Mouse (Mus musculus) v-Abl transformed pro-B cells (cell line): ENCODE measurements around the gene Apoc4.

ENCODE experiments used
- in situ Hi-C, 2 experiments: fragments of 400-800 bp; cut with MboI; formaldehyde crosslinking; loops; one replicate each; pipeline ENCODE4 v1.15.1; 2025; ENCODE audit not compliant: unreplicated experiment in 2 of 2

Gene Apoc4

GRCm38 (mm10) chr7:19682979-19683378 is 1.7 kb upstream of the Apoc4 start:
- in situ Hi-C loops = no loop called here

DNA sequence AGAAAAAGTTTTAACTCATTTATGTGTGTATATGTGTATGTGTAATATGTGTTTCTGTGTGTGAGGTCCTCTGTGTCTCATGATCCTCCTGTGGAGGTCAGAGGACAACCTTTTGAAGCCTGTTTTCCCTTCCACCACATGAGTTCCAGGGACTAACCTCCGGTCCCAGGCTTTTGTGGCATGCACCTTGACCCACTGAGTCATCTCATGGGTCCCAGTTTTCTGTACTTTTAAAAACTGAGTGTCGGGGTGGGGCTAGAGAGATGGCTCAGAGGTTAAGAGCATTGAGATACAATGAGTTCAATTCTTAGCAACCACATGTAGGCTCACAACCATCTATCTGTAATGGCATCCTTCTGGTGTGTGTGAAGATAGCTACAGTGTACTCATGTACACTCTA is 577 bp downstream of the Apoc4 start:
- in situ Hi-C loops = no loop called here

DNA sequence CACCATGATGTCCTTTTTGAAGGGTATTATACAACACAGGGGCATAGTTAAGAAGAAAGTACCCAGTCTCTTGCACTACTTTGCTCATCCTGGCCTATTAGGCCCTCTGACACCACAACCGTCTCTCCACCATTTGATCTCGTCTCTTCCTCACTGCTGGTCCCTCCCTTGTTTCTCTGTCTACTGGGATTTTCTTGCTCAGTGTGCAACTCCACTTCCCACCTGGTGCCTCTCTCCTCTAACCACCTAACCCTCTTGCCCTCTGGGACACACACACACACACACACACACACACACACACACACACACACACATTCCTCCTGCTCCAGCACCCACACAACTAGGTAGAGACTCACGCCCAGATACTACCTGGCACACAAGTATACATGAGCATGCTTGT is 2.4 kb downstream of the Apoc4 start:
- in situ Hi-C loops = no loop called here

DNA sequence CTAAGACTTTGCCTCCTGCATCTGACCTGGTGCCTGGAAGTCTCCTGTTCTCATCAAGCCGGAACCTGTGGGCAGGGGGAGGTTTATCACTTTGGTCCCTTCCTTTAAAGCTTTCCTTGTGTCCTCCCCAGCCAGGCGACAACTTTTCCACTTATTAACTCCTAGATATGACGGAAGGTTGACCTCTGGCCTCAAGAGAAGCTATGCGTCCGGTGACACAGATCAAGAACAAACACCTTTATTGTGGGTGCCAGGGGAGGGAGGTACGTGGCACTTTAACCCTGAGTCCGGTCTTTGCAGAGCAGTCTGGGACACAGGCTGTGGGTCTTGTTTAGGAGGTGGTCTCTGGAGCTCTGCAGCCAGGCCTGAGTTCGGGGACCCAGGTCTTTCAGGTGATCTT is 3.4 kb downstream of the Apoc4 start, which contains the start of gene Apoc2:
TSS of gene Apoc2 (minus strand) at position 70 of the 400 bp plus-strand sequence.
- in situ Hi-C loops = no loop called here

DNA sequence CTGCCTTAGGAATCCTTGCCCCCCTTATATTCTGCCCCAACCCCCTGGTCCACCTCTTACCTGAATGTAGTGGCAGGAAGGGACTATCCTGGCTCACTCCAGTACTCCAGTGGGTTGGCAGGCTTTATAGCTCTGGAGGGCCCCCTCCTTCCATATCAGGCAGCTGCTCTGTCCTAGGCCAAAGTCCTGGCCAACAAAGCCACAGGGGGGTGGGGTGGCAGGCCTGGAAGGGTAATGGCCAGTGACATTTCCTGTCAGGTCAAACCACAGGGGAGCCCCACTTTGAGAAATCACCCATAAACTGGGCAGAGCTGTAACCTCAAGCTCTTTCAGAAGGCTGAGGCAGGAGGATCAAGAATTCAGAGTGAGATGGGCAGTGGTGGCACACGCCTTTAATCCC is 4.6 kb downstream of the Apoc4 start:
- in situ Hi-C loops = no loop called here

DNA sequence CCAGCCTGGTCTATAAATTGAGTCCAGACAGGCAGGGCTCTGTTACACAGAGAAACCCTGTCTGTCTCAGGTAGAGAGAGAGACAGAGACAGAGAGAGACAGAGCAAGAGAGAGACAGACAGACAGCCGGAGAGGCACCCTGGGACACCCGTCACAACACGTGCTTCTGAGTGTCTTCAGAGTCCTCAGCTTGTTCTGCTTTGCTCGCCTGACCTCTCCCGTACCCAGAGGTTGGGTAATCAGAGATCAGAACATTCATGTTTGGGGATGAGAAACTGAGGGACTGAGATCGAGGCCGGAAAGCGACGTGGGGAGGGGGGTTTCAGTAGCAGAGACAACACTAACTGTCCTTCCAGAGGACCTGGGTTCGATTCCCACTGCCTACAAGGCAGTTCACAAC is 5.5 kb downstream of the Apoc4 start:
- in situ Hi-C loops = no loop called here

DNA sequence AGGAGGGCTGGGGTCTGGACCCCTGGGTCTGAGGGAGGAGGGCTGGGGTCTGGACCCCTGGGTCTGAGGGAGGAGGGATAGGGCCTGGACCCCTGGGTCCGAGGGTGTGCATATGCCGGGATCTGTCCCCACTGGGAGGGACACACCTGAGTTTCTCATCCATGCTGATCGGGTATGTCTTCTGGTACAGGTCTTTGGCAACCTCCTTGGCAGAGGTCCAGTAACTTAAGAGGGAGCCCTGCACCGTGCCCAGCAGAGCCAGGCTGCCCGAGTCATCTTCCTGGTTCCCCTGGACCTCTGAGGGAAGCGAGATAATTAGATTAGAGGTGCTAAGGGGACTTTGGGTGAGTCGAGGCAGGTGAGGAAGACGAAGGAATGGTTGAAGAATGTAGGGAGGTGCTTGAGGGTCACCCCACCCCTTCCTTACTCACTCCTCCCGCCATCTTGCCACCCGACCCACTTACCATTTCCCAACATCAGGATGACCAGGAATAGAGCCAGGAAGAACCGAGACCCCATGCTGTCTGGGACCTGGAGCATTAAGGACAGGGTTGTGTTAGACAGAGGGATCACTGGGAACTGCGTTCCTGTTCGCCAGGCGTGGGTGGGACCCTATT is 8.1 kb downstream of the Apoc4 start:
- in situ Hi-C loops = no loop called here

- in situ Hi-C loops = no loop called here
These were observed 9.8 kb downstream of the Apoc4 start for GRCm38 (mm10) chr7:19671511-19671910.

- in situ Hi-C loops = loop anchor here (5.0 to 10.0 kb wide), 6 partner anchors 33 to 203 kb away; partner anchors contain the start of gene Cblc (in 1 of the 2)
These were observed 12.1 kb downstream of the Apoc4 start for GRCm38 (mm10) chr7:19668947-19669721.

DNA sequence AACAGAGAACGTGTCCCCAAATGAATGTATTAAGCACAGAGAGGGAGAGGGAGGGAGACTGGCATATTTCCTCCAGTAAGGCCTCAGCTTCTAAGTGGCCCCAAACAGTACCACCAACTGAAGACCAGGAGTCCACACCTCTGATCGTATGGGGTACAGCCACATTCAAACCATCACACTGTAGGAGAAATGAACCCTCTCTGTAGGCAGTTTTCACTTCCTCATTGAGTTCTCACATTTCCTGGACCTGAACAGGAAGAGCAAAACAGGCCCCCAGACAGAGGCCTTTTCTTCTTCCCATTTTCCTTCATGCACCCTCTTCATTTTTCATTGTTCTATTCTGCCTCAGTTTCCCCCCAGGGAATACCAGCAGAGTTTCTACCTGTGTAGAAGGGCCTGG is 13.8 kb downstream of the Apoc4 start:
- in situ Hi-C loops = loop anchor here (5.0 to 10.0 kb wide), 6 partner anchors 35 to 205 kb away; partner anchors contain the start of gene Cblc (in 1 of the 2)

DNA sequence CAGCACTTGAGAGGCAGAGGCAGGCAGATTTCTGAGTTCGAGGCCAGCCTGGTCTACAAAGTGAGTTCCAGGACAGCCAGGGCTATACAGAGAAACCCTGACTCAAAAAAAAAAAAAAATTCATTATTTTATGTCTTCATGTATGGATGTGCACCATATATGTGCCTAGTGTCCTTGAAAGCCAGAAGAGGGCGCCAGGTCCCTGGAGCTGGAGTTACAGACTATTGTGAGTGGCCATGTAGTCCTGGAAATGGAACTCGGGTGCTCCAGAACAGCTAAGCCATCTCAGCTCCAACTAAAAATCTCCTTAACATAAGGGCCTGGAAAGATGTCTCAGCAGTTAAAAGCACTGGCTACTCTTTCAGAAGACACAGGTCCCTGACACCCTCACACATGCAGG is 14.5 kb downstream of the Apoc4 start:
- in situ Hi-C loops = loop anchor here (5.0 to 10.0 kb wide), 6 partner anchors 36 to 206 kb away; partner anchors contain the start of gene Cblc (in 1 of the 2)

- in situ Hi-C loops = loop anchor here (5.0 to 10.0 kb wide), 6 partner anchors 37 to 207 kb away; partner anchors contain the start of gene Cblc (in 1 of the 2)
These were observed 16.1 kb downstream of the Apoc4 start, which contains the start of gene Clptm1 for GRCm38 (mm10) chr7:19664955-19665841. Clptm1 (minus strand) TSS chr7:19665033.

DNA sequence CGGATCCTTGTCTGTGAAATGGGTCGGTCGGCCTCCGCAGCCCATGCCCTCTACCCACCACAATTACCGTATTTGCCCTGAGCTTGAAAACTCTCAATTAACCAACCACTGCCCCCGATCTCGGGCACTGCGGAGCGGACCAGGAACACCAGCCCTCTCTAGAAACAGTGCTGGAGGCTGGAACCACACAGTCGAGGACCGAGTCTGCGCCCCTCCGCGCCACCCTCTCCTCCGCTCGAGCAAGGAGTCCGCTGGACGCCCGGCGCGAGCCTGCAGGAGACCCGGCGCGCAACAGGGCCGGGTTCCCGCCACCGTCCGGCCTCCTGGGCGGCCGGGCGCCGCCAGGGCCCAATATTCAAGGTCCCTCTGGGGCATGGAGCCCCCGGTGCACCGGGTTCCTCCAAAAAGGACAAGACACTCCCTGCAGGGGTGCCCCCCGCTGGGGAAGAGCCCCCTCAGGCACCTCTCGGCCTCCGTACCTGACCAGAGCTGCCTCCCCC is 16.8 kb downstream of the Apoc4 start:
- in situ Hi-C loops = loop anchor here (10.0 kb wide), 2 partner anchors 120 to 130 kb away; partner anchors contain the start of gene Cblc (in 1 of the 2)

DNA sequence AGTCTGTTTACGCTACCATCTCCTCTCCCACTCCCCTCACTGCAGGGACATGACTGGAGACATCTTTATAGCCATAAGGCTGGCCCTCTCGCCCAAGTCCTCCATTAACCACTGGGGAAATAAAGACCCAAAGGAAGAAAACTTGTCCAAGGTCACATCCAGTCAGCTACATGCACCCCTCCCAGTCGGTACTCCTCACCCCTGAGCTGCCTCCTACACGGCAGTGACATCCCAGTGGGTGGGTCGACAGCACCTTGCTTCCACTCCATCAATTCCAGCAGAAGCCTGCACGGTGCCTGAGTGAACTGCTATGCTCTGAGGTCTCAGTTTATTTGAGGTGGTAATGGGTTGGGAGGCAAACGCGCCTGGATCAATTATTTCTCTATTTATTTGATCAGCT is 17.3 kb downstream of the Apoc4 start:
- in situ Hi-C loops = loop anchor here (10.0 kb wide), 2 partner anchors 121 to 131 kb away; partner anchors contain the start of gene Cblc (in 1 of the 2)

GRCm38 (mm10) chr7:19652614-19653013 is 28.7 kb downstream of the Apoc4 start:
- in situ Hi-C loops = no loop called here

- in situ Hi-C loops = no loop called here
These were observed 30.1 kb downstream of the Apoc4 start for GRCm38 (mm10) chr7:19651063-19651786.

GRCm38 (mm10) chr7:19641223-19641622 is 40.1 kb downstream of the Apoc4 start:
- in situ Hi-C loops = no loop called here

GRCm38 (mm10) chr7:19635074-19635827 is 46.0 kb downstream of the Apoc4 start:
- in situ Hi-C loops = no loop called here

GRCm38 (mm10) chr7:19634591-19634990 is 46.7 kb downstream of the Apoc4 start:
- in situ Hi-C loops = no loop called here
